Mouse (Mus musculus) spleen, adult 2 months (tissue): ENCODE data around the gene Olfr331. TPM values are rescaled to one million over a fixed set of nuclear protein-coding genes. Genes with fewer than 3 reads are reported as not detected.
A peak's percentile ranks its signal among the peaks of the same experiment; 100 is the strongest.
"Not testable (repeated sequence)": the region's sequence is repeated elsewhere in the genome, so short reads cannot be mapped to it uniquely, and the experiment has no call there.

Source experiments
- DNase-seq, 2 experiments: peaks; one replicate each; pipeline versions ENCODE4 v3.0.0 to v3.0.0-alpha.2; 2012 to 2021; ENCODE audit warnings: low spot score in 2 of 2, low read depth in 1 of 2
- H3K27ac ChIP-seq: fragments of 200-500 bp; 2 replicates; pipeline ENCODE4 v1.5.1; 2012; ENCODE audit warnings: low read length, inconsistent platforms; ENCODE audit not compliant: insufficient read depth
- H3K27me3 ChIP-seq: fragments of 200-500 bp; 2 replicates; pipeline ENCODE4 v1.6.1; 2012; ENCODE audit warnings: mild to moderate bottlenecking, moderate library complexity, low read length, inconsistent platforms; ENCODE audit not compliant: control insufficient read depth, insufficient read depth
- H3K36me3 ChIP-seq: fragments of 200-500 bp; 2 replicates; pipeline ENCODE4 v1.6.1; 2012; ENCODE audit warnings: mild to moderate bottlenecking, low read length, inconsistent platforms; ENCODE audit not compliant: control insufficient read depth, insufficient read depth
- H3K4me1 ChIP-seq: fragments of 200-500 bp; 2 replicates; pipeline ENCODE4 v1.6.1; 2011; ENCODE audit warnings: inconsistent platforms; ENCODE audit not compliant: control insufficient read depth, insufficient read depth, insufficient read length
- H3K4me3 ChIP-seq: fragments of 200-500 bp; 2 replicates; pipeline ENCODE4 v1.5.1; 2011; ENCODE audit warnings: mild to moderate bottlenecking, inconsistent platforms; ENCODE audit not compliant: insufficient read depth, insufficient read length; ENCODE audit errors: extremely low read depth
- CTCF ChIP-seq: fragments of 200-500 bp; IDR thresholded peaks from 2 replicates; pipeline ENCODE4 v1.5.1; 2011; ENCODE audit warnings: mild to moderate bottlenecking, inconsistent platforms; ENCODE audit not compliant: insufficient read depth, insufficient read length, insufficient replicate concordance; ENCODE audit errors: extremely low read depth
- POLR2A ChIP-seq: fragments of 200-500 bp; IDR thresholded peaks from 2 replicates; pipeline ENCODE4 v1.6.1; 2011; ENCODE audit warnings: low read depth, low read length, inconsistent platforms
- WGBS: fragments of 180-500 bp; shearing (Covaris S2); methylation state at CpG from one replicate; pipeline ENCODE4 v1.1.7; 2018; 5-methylcytosine and 5-hydroxymethylcytosine counted together
- polyA plus RNA-seq: library from polyadenylated mRNA; depleted of rRNA; stranded (reverse); fragments of >200 nt; gene quantifications from 2 replicates; pipeline ENCODE4 v1.2.3, GENCODE M21; 2012; rRNA removed

Gene Olfr331
- polyA plus RNA-seq, result not detected in 2 replicates

- DNase-seq, H3K27ac ChIP-seq, H3K4me3 ChIP-seq, H3K27me3 ChIP-seq, H3K4me1 ChIP-seq, H3K36me3 ChIP-seq: not testable (repeated sequence)
These were observed at the start of gene Olfr331 for GRCm38 (mm10) chr11:58502472-58502871. Olfr331 (minus strand) TSS chr11:58502572.

GRCm38 (mm10) chr11:58546322-58546721, 44.0 kb upstream of the Olfr331 start, which contains the start of gene Olfr329-ps:
Olfr329-ps (minus strand) TSS chr11:58546422.
- DNase-seq, result no peak
- no peaks in the 10 kb centered on the region for H3K27me3 ChIP-seq
- WGBS, result 90% methylated on average over 5 of the region's 5 CpGs
- no peaks in the 10 kb centered on the region for H3K4me1 ChIP-seq
- no peak within 1 kb of the TSS for H3K27ac ChIP-seq
- no peak within 1 kb of the TSS for H3K4me3 ChIP-seq
- H3K36me3 ChIP-seq, result no peaks in the 10 kb centered on the region
- no peak for TF ChIP-seq CTCF
- TF ChIP-seq POLR2A, result no peak

GRCm38 (mm10) chr11:58534736-58535135, 32.4 kb upstream of the Olfr331 start, which contains the start of gene Olfr330:
Olfr330 (minus strand) TSS chr11:58534836.
- not testable (repeated sequence) for DNase-seq, H3K4me1 ChIP-seq, H3K27me3 ChIP-seq, H3K4me3 ChIP-seq, H3K27ac ChIP-seq, H3K36me3 ChIP-seq

- not testable (repeated sequence) for H3K27ac ChIP-seq
- DNase-seq, result peak in 1 of 2 experiments; percentile 18
- WGBS, result 83% methylated on average over 7 of the region's 9 CpGs
These were observed 17.4 kb upstream of the Olfr331 start for GRCm38 (mm10) chr11:58519756-58520155.

GRCm38 (mm10) chr11:58518916-58519315, 16.5 kb upstream of the Olfr331 start:
- H3K4me1 ChIP-seq, H3K27me3 ChIP-seq, H3K27ac ChIP-seq, H3K36me3 ChIP-seq, H3K4me3 ChIP-seq: not testable (repeated sequence)
- WGBS, result 93% methylated on average over 18 of the region's 18 CpGs
- DNase-seq, result peak in 1 of 2 experiments; percentile 80

More at GRCm38 (mm10) chr11:58519756-58520155, 17.4 kb upstream of the Olfr331 start:
- H3K36me3 ChIP-seq, H3K4me1 ChIP-seq, H3K4me3 ChIP-seq, H3K27me3 ChIP-seq: not testable (repeated sequence)

GRCm38 (mm10) chr11:58509058-58509457, 6.7 kb upstream of the Olfr331 start:
- WGBS, result 87% methylated on average over 19 of the region's 19 CpGs
- not testable (repeated sequence) for H3K4me1 ChIP-seq, H3K36me3 ChIP-seq, H3K27ac ChIP-seq, H3K4me3 ChIP-seq, H3K27me3 ChIP-seq, DNase-seq

- Histone ChIP-seq H3K4me1 (no peaks in the 10 kb centered on the region), H3K36me3 (no peaks in the 10 kb centered on the region), H3K4me3 (no peak overlapping the region), H3K27ac (no peak overlapping the region), H3K27me3 (no peaks in the 10 kb centered on the region)
- no peak for DNase-seq
- WGBS, result 50% methylated on average over 3 of the region's 3 CpGs
- TF ChIP-seq CTCF (no peak), POLR2A (no peak)
These were observed 3.1 kb downstream of the Olfr331 start for GRCm38 (mm10) chr11:58499290-58499689.

GRCm38 (mm10) chr11:58498761-58499160, 3.6 kb downstream of the Olfr331 start:
- no peaks in the 10 kb centered on the region for H3K4me1 ChIP-seq
- no peak for DNase-seq
- no peak overlapping the region for H3K27ac ChIP-seq
- H3K4me3 ChIP-seq, result no peak overlapping the region
- H3K36me3 ChIP-seq, result no peaks in the 10 kb centered on the region
- WGBS, result 84% methylated on average over 9 of the region's 9 CpGs
- H3K27me3 ChIP-seq, result no peaks in the 10 kb centered on the region
- no peak for TF ChIP-seq POLR2A
- TF ChIP-seq CTCF, result no peak
